Mouse (Mus musculus) gastrocnemius, postnatal 10 days (tissue): ENCODE measurements around the gene Psmd11. TPM values are rescaled to one million over a fixed set of nuclear protein-coding genes. Genes with fewer than 3 reads are reported as not detected.
A peak's percentile ranks its signal among the peaks of the same experiment; 100 is the strongest.
"Not testable (repeated sequence)": the region's sequence is repeated elsewhere in the genome, so short reads cannot be mapped to it uniquely, and the experiment has no call there.

Experiments used
- DNase-seq: peaks from one replicate; pipeline ENCODE4 v3.0.0; 2021; ENCODE audit warnings: mixed read lengths
- long read RNA-seq, 2 experiments: library from polyadenylated mRNA; stranded (forward); transcript quantifications; one replicate each; pipeline ENCODE4 v2.0.0; 2021
- total RNA-seq, 2 experiments: library from RNA; stranded (reverse); gene quantifications; 2 replicates each; pipeline ENCODE4 v1.2.3; 2021

Gene Psmd11
- 100 to 1,000 TPM; 121 to 126 TPM for total RNA-seq
- long read RNA-seq, experiment 1, transcript Psmd11-214 (13 exons, 1,626 nt) = minor isoform, 9 of 100 reads
- long read RNA-seq, experiment 1, transcript Psmd11-201 (14 exons, 2,848 nt) = major isoform, 84 of 100 reads
- long read RNA-seq, experiment 1, partial matches to known transcripts = 4 of 100 reads
- long read RNA-seq, experiment 1, other reads (novel, unspliced or antisense) = 2 of 100 reads
- long read RNA-seq, experiment 2, transcript Psmd11-201 (14 exons, 2,848 nt) = major isoform, 99 of 109 reads
- long read RNA-seq, experiment 2, partial matches to known transcripts = 2 of 109 reads
- long read RNA-seq, experiment 2, other reads (novel, unspliced or antisense) = 5 of 109 reads

DNA sequence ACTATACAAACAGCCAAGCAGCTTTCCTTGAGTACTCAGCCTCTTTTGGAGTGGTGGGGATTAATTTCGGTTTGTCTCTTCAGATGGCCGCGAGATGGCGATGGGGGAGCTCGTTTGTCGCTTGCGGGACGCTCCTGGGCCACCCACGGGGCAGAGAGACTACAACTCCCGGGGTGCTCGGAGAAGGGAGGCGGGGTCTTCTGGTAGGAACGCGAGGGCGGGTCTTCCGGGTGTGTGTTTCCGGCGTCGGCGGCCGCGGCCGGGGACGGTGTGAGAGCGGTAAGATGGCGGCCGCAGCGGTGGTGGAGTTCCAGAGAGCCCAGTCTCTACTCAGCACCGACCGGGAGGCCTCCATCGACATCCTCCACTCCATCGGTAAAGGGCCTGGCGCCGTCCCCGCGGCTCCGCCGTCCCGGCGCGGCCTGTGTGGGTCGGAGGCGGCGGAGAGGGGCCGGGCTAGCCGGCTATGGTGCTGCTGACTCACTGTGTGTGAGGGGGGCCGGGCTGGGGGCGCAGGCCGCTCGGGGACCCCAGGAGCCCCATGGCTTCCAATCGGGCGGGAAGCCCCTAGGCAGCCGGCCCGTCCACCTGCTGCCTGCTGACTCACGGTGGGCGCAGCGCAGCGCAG lies at the start of gene Psmd11:
Psmd11 (plus strand) TSS at position 235 of the 628 bp plus-strand sequence.
- DNase-seq = peak; percentile 93

- DNase-seq = not testable (repeated sequence)
These were observed 49.2 kb upstream of the Psmd11 start for GRCm38 (mm10) chr11:80379184-80379583.

GRCm38 (mm10) chr11:80382626-80383018 lies 45.8 kb upstream of the Psmd11 start:
- peak; percentile 20 for DNase-seq

GRCm38 (mm10) chr11:80383019-80383625 lies 45.3 kb upstream of the Psmd11 start, which contains the start of gene Zfp207:
Gene Zfp207 (plus strand): TSS chr11:80383279.
- peak; percentile 99 for DNase-seq

GRCm38 (mm10) chr11:80383626-80384046 lies 44.8 kb upstream of the Psmd11 start:
- no peak for DNase-seq

GRCm38 (mm10) chr11:80384461-80384860 lies 44.0 kb upstream of the Psmd11 start:
- DNase-seq = no peak

- DNase-seq = no peak
These were observed 43.4 kb upstream of the Psmd11 start for GRCm38 (mm10) chr11:80385055-80385454.

DNA sequence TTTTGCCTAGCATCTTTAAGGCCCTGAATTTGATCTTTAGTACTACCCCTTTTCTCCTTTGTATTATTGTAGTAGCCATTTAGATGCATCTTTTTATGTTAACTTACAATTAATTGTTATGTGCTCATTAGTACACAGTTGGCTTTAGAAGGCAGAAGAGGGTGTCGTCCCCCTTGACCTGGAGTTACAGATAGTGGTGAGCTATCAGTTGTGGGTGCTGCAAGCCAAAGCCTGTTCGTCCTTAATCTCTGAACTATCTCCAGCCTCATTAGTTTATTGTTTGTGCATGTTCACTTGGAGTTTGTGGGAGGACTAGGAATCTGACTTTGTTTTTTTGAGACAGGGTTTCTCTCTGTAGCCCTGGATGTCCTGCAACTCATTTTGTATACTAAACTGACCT lies 41.6 kb upstream of the Psmd11 start:
- no peak for DNase-seq

DNA sequence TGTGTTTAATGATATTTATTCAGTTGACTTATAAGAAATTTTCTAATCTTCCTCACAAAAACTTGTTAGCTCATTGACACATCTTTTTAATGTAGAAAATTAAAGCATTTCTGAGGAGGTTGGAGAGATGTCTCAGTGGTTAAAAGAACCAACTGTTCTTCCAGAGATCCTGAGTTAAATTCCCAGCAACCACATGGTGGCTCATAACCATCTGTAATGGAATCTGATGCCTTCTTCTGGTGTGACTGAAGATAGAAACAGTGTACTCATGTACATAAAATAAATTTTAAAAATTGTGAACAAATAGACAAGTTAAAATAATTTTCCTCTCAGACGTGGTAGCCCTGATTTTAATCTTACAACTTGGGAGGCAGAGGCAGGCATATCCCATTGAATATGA lies 38.5 kb upstream of the Psmd11 start:
- DNase-seq = no peak

DNA sequence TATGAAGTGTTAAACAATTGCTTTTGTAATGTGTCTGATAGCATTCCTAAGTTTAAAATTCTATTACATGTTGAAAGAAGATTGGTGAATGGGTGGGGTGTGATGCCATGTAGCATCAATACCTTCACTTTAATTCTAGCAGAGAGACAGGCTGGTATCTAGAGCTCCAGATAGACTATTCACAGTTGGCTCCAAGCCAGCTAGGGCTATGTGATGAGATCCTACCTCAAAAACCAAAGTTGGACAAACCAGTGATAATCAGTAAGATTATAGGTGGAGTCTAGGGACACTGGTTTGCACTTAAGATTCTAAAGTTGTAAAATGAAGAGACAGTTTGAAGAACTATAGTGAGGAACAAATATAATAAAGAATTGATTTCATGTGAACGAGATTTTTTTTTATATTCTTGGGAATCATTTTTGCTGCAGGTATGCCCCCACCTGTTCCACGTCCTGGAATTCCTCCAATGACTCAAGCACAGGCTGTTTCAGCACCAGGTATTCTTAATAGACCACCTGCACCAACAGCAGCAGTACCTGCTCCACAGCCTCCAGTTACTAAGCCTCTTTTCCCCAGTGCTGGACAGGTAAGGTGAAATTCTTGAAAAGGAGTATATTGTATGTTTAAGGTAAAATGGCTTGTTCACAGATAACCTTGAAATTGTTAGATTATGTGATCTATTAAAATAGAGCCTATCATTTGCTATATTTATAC lies 36.9 kb upstream of the Psmd11 start:
- no peak for DNase-seq

- DNase-seq = no peak
These were observed 32.5 kb upstream of the Psmd11 start for GRCm38 (mm10) chr11:80395930-80396329.

GRCm38 (mm10) chr11:80396617-80397016 lies 31.8 kb upstream of the Psmd11 start:
- DNase-seq = no peak

GRCm38 (mm10) chr11:80407878-80408277 lies 20.5 kb upstream of the Psmd11 start:
- DNase-seq = not testable (repeated sequence)

DNA sequence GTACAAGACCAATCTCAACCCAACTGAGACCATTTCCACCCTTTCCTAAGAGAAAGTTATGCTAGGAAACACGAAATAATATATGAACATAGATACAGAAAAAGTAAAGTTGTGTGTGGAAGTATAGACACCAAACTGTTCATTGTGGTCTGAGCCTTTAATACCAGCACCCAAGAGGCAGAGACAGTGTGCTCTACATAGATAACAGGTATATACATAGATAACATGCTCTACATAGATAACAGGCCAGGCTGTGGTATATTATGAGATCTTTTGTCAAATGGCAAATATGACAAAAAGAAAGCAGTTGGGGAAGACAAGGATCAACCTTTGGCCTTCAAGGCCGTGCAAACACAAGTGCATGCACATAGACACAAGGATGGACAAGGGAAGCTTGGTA lies 18.0 kb upstream of the Psmd11 start:
- no peak for DNase-seq

DNA sequence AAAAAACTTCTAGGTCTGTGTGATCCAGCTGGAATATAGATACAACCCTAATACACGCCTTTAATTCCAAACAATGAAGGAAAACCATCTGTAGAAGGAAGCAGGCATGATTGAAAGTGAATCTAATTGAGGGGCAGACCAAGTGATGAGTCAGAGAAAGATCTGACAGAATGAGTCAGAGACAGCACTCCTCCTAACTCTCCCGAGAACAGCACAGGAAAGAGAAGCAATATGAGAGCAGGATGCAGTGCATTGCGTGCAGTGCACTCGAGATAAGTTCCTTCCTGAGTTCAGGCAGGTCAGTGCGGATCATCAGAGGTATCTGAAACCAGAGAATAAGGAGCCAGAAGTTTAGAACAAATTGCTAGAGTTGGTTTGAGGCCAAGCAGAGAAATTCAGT lies 11.3 kb upstream of the Psmd11 start:
- DNase-seq = no peak

DNA sequence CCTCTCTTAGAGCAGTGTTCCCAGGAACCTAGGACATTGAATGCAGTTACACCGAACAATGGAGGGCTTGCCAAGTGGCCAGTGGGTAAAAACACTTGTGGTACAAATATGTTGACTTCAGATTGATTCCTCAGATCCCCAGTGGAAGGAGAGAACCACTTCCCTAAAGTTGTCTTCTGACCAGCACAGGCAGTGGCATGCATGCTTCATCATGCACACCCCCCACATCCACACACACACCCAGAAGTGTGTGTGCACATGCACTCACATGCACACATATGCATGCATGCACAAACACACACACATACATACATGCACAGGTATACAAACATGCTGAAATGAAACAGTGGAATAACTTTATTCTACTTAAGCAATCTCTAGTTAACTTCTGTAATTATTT lies 8.7 kb upstream of the Psmd11 start:
- no peak for DNase-seq

- no peak for DNase-seq
These were observed 8.0 kb upstream of the Psmd11 start for GRCm38 (mm10) chr11:80420202-80420984.

GRCm38 (mm10) chr11:80421421-80422047 lies 6.9 kb upstream of the Psmd11 start:
- DNase-seq = no peak

DNA sequence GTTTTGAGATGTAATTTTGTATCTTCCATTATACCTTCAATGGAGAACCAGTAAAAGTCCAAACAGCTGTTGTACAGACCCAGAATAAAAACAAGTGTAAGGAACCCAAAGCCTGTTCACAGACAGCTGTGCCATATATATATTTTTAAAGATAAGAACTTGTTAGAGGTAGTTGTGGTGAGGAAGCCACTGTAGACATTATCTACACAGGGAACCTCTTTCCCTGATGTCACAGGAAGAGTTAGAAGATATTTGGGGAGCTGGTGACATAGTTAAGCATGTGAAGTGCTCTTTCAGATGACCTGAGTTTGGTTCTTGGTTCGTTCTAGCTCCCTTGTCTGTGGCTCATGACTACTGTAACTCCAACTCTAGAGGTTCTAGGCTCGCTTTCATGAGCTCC lies 3.7 kb upstream of the Psmd11 start:
- DNase-seq = no peak

DNA sequence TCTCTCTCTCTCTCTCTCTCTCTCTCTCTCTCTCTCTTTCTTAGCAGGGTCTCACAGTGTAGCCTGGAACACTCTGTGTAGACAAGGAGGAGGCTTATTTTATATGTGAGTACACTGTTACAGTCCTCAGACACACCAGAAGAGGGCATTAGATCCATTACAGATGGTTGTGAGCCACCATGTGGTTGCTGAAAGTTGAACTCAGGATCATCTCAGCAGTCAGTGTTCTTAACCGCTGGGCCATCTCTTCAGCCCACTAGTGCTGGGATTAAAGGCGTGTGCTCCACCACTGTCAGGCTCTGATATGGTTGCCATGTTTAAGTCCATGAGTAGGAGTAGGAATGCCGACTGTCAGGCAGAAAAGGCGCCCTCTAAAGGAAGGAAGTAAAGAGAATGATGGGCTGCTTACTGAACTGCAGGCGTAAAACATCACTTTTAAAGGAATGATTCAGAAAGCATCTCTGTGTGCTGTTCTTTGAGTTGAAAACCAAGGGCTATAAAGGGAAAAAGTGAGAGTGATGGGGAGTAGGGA lies 3.1 kb upstream of the Psmd11 start:
- no peak for DNase-seq
